Mouse (Mus musculus): Measurements from ENCODE around the gene Col6a3. TPM values are rescaled to one million over a fixed set of nuclear protein-coding genes. Genes with fewer than 3 reads are reported as not detected.

Gene Col6a3
- 2.7 and 3.6 TPM in 2 replicates for polyA plus RNA-seq (2011; ENCODE audit: insufficient read depth, insufficient read length, low read depth, missing spikeins)

DNA sequence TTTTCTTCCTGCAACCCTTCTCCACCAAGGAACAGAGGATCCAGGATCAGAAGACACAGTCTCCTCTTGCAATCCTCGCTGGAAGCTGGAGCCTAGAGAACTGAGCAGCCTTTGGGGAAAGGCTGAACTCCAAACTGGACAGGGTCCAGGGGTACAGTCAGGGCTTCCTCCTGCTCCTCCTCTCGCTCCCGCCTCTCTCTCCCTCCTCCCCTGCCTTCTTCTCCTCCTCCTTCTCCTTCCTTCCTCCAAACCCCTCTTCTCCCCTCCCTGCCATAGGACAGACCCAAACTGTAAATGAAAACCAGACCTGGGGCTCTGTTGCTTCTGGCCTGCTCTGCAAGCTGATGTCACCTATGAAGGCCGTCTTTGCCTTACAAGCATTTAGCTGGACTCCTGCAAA is at the start of gene Col6a3:
Gene Col6a3, minus strand, starts transcription at position 136 of the 400 bp plus-strand sequence.
- no peaks in the 10 kb centered on the region for H3K9me3 ChIP-seq (replicated peaks; ENCODE audit: control insufficient read depth, insufficient read depth, low read length, poor library complexity, severe bottlenecking)
- TF ChIP-seq CTCF (IDR thresholded peaks at IDR 0.05; ENCODE audit: low read depth, low read length): no peak
- no peak for TF ChIP-seq EP300 (IDR thresholded peaks at IDR 0.05; ENCODE audit: insufficient read depth, low read depth, low read length)
- TF ChIP-seq POLR2A (IDR thresholded peaks at IDR 0.05; ENCODE audit: insufficient read depth, low read length): no peak
- no peaks in the 10 kb centered on the region for H3K4me1 ChIP-seq (ENCODE audit: control insufficient read depth, insufficient read depth, low read length)
- H3K4me3 ChIP-seq (ENCODE audit: low read depth, low read length): no peak within 1 kb of the TSS
- H3K27ac ChIP-seq (ENCODE audit: insufficient read depth, low read length): no peak within 1 kb of the TSS
- no peaks in the 10 kb centered on the region for H3K36me3 ChIP-seq (ENCODE audit: control insufficient read depth, insufficient read depth, low read length, poor library complexity, severe bottlenecking)
- no peaks in the 10 kb centered on the region for H3K27me3 ChIP-seq (ENCODE audit: control insufficient read depth, insufficient read depth, low read length, poor library complexity, severe bottlenecking)
- H3K9ac ChIP-seq (ENCODE audit: low read depth, poor library complexity, severe bottlenecking): no peak within 1 kb of the TSS

DNA sequence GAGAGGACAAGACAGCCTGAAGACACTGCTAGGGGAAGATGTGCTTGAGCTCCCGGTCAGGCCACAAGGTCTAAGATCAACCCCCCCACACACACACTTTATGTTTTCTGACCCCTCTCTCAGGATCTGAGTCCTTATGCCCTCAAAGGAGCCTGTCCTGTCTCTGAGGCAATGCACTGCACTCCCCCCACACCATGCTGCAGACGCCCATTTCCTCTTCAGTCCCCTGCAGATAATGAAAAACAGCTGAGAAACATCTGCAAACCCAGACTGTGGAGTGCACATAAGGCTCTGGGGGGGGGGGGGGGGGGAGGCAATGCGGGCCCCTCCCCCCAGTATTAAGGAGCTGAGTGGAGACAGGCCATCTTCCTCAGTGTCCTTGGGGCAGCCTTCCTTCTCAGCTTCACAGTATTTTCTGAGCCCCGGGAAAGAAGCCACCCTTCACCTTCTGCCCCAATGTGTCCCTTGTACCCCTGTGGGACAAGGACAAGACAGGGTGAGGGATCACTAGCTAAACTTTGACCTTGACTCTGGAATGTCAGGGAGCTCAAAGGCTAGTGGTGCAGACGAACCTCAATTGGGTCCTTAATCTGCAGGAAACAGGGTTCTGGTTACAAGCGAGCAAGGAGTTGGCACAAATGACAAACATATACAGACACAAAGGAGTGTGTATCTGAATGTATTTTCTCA is 42.1 kb upstream of the Col6a3 start:
- peak overlapping the region; percentile 41; the same call in 1 of the 2 replicates for H3K27ac ChIP-seq (ENCODE audit: insufficient read depth, low read length)
- H3K9me3 ChIP-seq (replicated peaks; ENCODE audit: control insufficient read depth, insufficient read depth, low read length, poor library complexity, severe bottlenecking): peaks cover 22% of the 10 kb centered on the region
- no peak overlapping the region for H3K4me3 ChIP-seq (ENCODE audit: low read depth, low read length)
- H3K27me3 ChIP-seq (ENCODE audit: control insufficient read depth, insufficient read depth, low read length, poor library complexity, severe bottlenecking): no peaks in the 10 kb centered on the region
- no peak for TF ChIP-seq EP300 (IDR thresholded peaks at IDR 0.05; ENCODE audit: insufficient read depth, low read depth, low read length)
- TF ChIP-seq CTCF (IDR thresholded peaks at IDR 0.05; ENCODE audit: low read depth, low read length): no peak
- no peak for TF ChIP-seq POLR2A (IDR thresholded peaks at IDR 0.05; ENCODE audit: insufficient read depth, low read length)
- no peak overlapping the region for H3K9ac ChIP-seq (ENCODE audit: low read depth, poor library complexity, severe bottlenecking)
- no peaks in the 10 kb centered on the region for H3K36me3 ChIP-seq (ENCODE audit: control insufficient read depth, insufficient read depth, low read length, poor library complexity, severe bottlenecking)
- no peaks in the 10 kb centered on the region for H3K4me1 ChIP-seq (ENCODE audit: control insufficient read depth, insufficient read depth, low read length)

- no peaks in the 10 kb centered on the region for H3K4me1 ChIP-seq (ENCODE audit: control insufficient read depth, insufficient read depth, low read length)
- H3K36me3 ChIP-seq (ENCODE audit: control insufficient read depth, insufficient read depth, low read length, poor library complexity, severe bottlenecking): no peaks in the 10 kb centered on the region
- no peak overlapping the region for H3K4me3 ChIP-seq (ENCODE audit: low read depth, low read length)
- no peaks in the 10 kb centered on the region; the same call in 1 of the 2 replicates for H3K9me3 ChIP-seq (replicated peaks; ENCODE audit: control insufficient read depth, insufficient read depth, low read length, poor library complexity, severe bottlenecking)
- TF ChIP-seq EP300 (IDR thresholded peaks at IDR 0.05; ENCODE audit: insufficient read depth, low read depth, low read length) (no peak), CTCF (IDR thresholded peaks at IDR 0.05; ENCODE audit: low read depth, low read length) (no peak), POLR2A (IDR thresholded peaks at IDR 0.05; ENCODE audit: insufficient read depth, low read length) (no peak)
- no peak overlapping the region for H3K27ac ChIP-seq (ENCODE audit: insufficient read depth, low read length)
- no peaks in the 10 kb centered on the region for H3K27me3 ChIP-seq (ENCODE audit: control insufficient read depth, insufficient read depth, low read length, poor library complexity, severe bottlenecking)
- H3K9ac ChIP-seq (ENCODE audit: low read depth, poor library complexity, severe bottlenecking): no peak overlapping the region
Observed at GRCm38 (mm10) chr1:90876486-90877270, 32.9 kb upstream of the Col6a3 start.

DNA sequence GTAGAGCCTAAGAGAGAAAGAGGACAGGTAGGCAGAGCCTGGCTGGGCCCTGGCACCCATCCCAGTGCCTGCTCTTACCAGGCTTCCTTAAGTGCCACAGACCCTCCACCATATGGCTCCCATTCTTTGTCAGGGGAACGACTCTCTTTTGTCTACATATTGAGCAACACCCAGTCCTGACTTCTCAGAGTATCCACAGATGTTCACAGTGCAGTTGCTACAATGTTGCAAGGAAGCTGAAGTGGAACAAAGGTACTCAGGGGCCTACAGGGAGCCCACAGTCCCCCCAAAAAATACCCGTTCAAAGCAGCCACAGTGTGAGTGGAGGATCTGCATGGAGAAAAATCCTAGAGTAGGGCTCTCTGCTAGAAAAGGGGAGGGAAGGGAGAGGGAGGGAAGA is 32.2 kb upstream of the Col6a3 start:
- no peaks in the 10 kb centered on the region for H3K4me1 ChIP-seq (ENCODE audit: control insufficient read depth, insufficient read depth, low read length)
- no peaks in the 10 kb centered on the region; the same call in 1 of the 2 replicates for H3K9me3 ChIP-seq (replicated peaks; ENCODE audit: control insufficient read depth, insufficient read depth, low read length, poor library complexity, severe bottlenecking)
- H3K36me3 ChIP-seq (ENCODE audit: control insufficient read depth, insufficient read depth, low read length, poor library complexity, severe bottlenecking): no peaks in the 10 kb centered on the region
- H3K27ac ChIP-seq (ENCODE audit: insufficient read depth, low read length): no peak overlapping the region
- TF ChIP-seq POLR2A (IDR thresholded peaks at IDR 0.05; ENCODE audit: insufficient read depth, low read length): no peak
- no peak for TF ChIP-seq CTCF (IDR thresholded peaks at IDR 0.05; ENCODE audit: low read depth, low read length)
- TF ChIP-seq EP300 (IDR thresholded peaks at IDR 0.05; ENCODE audit: insufficient read depth, low read depth, low read length): no peak
- H3K27me3 ChIP-seq (ENCODE audit: control insufficient read depth, insufficient read depth, low read length, poor library complexity, severe bottlenecking): no peaks in the 10 kb centered on the region
- H3K4me3 ChIP-seq (ENCODE audit: low read depth, low read length): no peak overlapping the region
- H3K9ac ChIP-seq (ENCODE audit: low read depth, poor library complexity, severe bottlenecking): no peak overlapping the region

DNA sequence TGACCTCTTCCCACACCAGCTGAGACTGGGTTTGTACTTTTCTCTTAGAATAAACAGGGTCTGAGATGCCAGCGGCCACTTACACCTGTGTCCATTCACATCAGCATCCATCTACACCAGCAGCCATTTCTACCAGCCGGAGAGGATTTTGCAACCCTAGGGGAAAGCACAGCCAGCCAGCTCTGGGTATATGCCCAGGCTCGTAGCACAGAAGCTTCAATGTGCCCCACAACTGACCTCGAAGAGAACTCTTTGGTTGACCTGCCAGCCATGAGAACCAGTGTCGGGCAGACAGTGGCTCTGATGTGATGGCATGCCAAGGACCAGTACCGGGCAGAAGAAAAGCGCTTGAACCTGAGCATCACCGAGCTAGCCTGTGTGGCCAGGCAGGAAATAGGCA is 31.6 kb upstream of the Col6a3 start:
- Histone ChIP-seq H3K9ac (ENCODE audit: low read depth, poor library complexity, severe bottlenecking) (no peak overlapping the region), H3K27ac (ENCODE audit: insufficient read depth, low read length) (no peak overlapping the region), H3K4me3 (ENCODE audit: low read depth, low read length) (no peak overlapping the region), H3K4me1 (ENCODE audit: control insufficient read depth, insufficient read depth, low read length) (no peaks in the 10 kb centered on the region), H3K9me3 (replicated peaks; ENCODE audit: control insufficient read depth, insufficient read depth, low read length, poor library complexity, severe bottlenecking) (no peaks in the 10 kb centered on the region; the same call in 1 of the 2 replicates), H3K27me3 (ENCODE audit: control insufficient read depth, insufficient read depth, low read length, poor library complexity, severe bottlenecking) (no peaks in the 10 kb centered on the region), H3K36me3 (ENCODE audit: control insufficient read depth, insufficient read depth, low read length, poor library complexity, severe bottlenecking) (no peaks in the 10 kb centered on the region)
- TF ChIP-seq CTCF (IDR thresholded peaks at IDR 0.05; ENCODE audit: low read depth, low read length): no peak
- no peak for TF ChIP-seq POLR2A (IDR thresholded peaks at IDR 0.05; ENCODE audit: insufficient read depth, low read length)
- no peak for TF ChIP-seq EP300 (IDR thresholded peaks at IDR 0.05; ENCODE audit: insufficient read depth, low read depth, low read length)

GRCm38 (mm10) chr1:90870581-90870980 is 26.8 kb upstream of the Col6a3 start:
- Histone ChIP-seq H3K36me3 (ENCODE audit: control insufficient read depth, insufficient read depth, low read length, poor library complexity, severe bottlenecking) (no peaks in the 10 kb centered on the region), H3K4me3 (ENCODE audit: low read depth, low read length) (no peak overlapping the region), H3K9ac (ENCODE audit: low read depth, poor library complexity, severe bottlenecking) (no peak overlapping the region), H3K27ac (ENCODE audit: insufficient read depth, low read length) (no peak overlapping the region), H3K4me1 (ENCODE audit: control insufficient read depth, insufficient read depth, low read length) (no peaks in the 10 kb centered on the region), H3K9me3 (replicated peaks; ENCODE audit: control insufficient read depth, insufficient read depth, low read length, poor library complexity, severe bottlenecking) (no peaks in the 10 kb centered on the region; the same call in 1 of the 2 replicates), H3K27me3 (ENCODE audit: control insufficient read depth, insufficient read depth, low read length, poor library complexity, severe bottlenecking) (no peaks in the 10 kb centered on the region)
- no peak for TF ChIP-seq CTCF (IDR thresholded peaks at IDR 0.05; ENCODE audit: low read depth, low read length)
